9 mouse cellular contexts compared by ENCODE assay signal in the genomic region with DNA sequence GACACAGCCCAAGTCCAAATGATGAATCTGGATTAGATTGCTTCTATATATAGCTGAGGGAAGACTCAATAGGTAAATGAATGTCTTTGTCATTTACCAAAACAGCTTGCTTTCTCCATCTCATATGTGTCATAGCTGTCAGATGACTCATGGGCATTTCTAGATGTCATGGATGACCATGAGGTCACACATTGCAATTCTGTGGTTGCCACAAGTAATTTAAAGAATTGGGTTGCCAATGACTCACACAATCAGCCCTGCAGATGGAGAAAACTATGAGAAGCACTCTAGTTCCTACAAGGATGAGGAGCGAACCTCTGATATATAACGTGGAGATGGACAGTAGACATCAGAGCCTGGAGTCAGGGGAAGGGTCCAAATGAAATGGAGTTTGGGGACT. TPM values are rescaled to one million over a fixed set of nuclear protein-coding genes. Genes with fewer than 3 reads are reported as not detected.
"Had no signal": no experiment of that assay in that cellular context is flagged by ENCODE, and none has a peak within 500 bp of the region (broad histone marks: within the 10 kb centered on the region; RNA-seq: fewer than 3 reads in every experiment).

No protein-coding gene starts in this region.

- DNase-seq: kidney, postnatal 10 days; lung, adult 2 months; lung, postnatal 4 days; retina, postnatal 1 day; thymus, postnatal 4 days had no signal

RNA-seq across cellular contexts. Expression of a gene that starts 8.5 kb away (rescaled TPM):
- total RNA-seq: left cerebral cortex, adult 2 months had no signal

RNA-seq across cellular contexts. Expression of a gene that starts 28.0 kb away (rescaled TPM):
- total RNA-seq: layer of hippocampus, adult 8-10 months; layer of hippocampus, postnatal 14 days; left cerebral cortex, adult 2 months; left cerebral cortex, postnatal 14 days had no signal

RNA-seq across cellular contexts. Expression of a gene that starts 37.4 kb away (rescaled TPM):
- total RNA-seq: layer of hippocampus, postnatal 14 days; left cerebral cortex, adult 2 months; left cerebral cortex, postnatal 14 days had no signal

RNA-seq across cellular contexts. Expression of a gene that starts 41.1 kb away (rescaled TPM):
- total RNA-seq: layer of hippocampus, adult 8-10 months; layer of hippocampus, postnatal 14 days; left cerebral cortex, adult 2 months; left cerebral cortex, postnatal 14 days had no signal
